Mouse (Mus musculus) CD4-positive naive resting alpha-beta T cell, adult 57 days (primary cell): ENCODE results near the gene Sox10. TPM values are rescaled to one million over a fixed set of nuclear protein-coding genes. Genes with fewer than 3 reads are reported as not detected.

Experiments
- total RNA-seq: library from RNA; stranded (reverse); gene quantifications from one replicate; pipeline ENCODE4 v1.2.4, GENCODE M21; 2023

Gene Sox10
- not detected for total RNA-seq

GRCm38 (mm10) chr15:79165140-79165539 lies at the start of gene Sox10:
Sox10 (minus strand) TSS chr15:79165240.

GRCm38 (mm10) chr15:79140866-79141565 lies 24.0 kb downstream of the Sox10 start, which contains the start of the genes Polr2f and 1700088E04Rik:
Polr2f (plus strand) TSS chr15:79141009.
1700088E04Rik (minus strand) TSS chr15:79141253.

GRCm38 (mm10) chr15:79108421-79109320 lies 56.4 kb downstream of the Sox10 start, which contains the start of gene Micall1:
Micall1 (plus strand) TSS chr15:79108898.

Other genes starting within 250 kb of the Sox10 start
- gene Lgals1, start 238.5 kb downstream of the Sox10 start, total RNA-seq: 63.1 TPM
- gene Nol12, start 230.3 kb downstream of the Sox10 start, total RNA-seq: 58.9 TPM
- 40.0 TPM for gene Triobp, start 217.5 kb downstream of the Sox10 start, total RNA-seq
- 5.8 TPM for gene H1f0, start 136.8 kb downstream of the Sox10 start, total RNA-seq
- gene Galr3, start 123.4 kb downstream of the Sox10 start, total RNA-seq: not detected
- 27.3 TPM for gene Ankrd54, start 102.3 kb downstream of the Sox10 start, total RNA-seq
- 118 TPM for gene Eif3l, start 90.1 kb downstream of the Sox10 start, total RNA-seq
- gene Micall1, start 56.3 kb downstream of the Sox10 start, total RNA-seq: 65.1 TPM
- 44.4 TPM for gene Polr2f, start 24.2 kb downstream of the Sox10 start, total RNA-seq
- gene 1700088E04Rik, start 24.0 kb downstream of the Sox10 start, total RNA-seq: not detected
- gene Pick1, start 63.9 kb upstream of the Sox10 start, total RNA-seq: 24.8 TPM
- gene Gm49486, start 64.2 kb upstream of the Sox10 start, total RNA-seq: 0.92 TPM
- not detected for gene Slc16a8, start 89.5 kb upstream of the Sox10 start, total RNA-seq
- gene Baiap2l2, start 120.3 kb upstream of the Sox10 start, total RNA-seq: 0.65 TPM
- 11.3 TPM for gene Pla2g6, start 163.2 kb upstream of the Sox10 start, total RNA-seq
- gene Maff, start 181.4 kb upstream of the Sox10 start, total RNA-seq: 211 TPM
- gene Tmem184b, start 238.3 kb upstream of the Sox10 start, total RNA-seq: 41.9 TPM